In the genomic region with DNA sequence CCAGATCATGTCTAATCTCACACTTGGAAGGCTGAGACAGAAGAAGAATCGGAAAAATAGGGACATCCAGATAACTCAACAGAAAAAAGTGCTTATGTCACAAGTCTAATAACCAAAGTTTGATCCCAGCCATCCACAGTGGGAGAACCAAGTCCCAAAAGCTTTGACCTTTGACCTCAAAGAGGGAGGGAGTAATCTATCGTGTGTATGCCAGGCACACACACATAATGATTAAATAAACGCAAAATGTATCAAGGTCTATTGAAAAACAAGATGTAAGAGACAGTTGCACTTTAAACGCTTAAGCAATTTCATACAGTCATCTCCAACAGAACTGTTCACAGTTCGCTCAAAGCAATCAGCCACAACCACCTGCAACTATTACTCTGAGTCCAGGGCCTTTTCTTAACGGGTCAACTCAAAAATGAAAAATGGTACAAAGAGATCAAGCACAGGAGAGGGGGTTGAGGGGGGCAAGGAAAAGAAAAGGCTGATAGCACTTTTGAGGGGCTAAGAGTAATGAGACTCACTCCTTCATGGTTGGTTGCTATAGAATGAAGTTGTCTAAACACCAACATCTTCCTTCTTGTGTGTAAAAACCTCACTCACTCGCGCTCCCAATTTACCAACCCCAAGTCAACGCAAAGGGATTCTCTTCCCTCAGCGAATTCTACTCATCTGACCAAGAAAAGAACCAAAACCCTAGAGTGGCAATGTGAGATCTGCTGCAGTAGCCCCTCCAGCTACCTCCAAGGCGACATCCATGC, we compare ENCODE assay signal across 8 mouse cellular contexts. TPM values are rescaled to one million over a fixed set of nuclear protein-coding genes. Genes with fewer than 3 reads are reported as not detected.
DNase-seq lines count a peak whose midpoint lies in the region; ATAC-seq and TF ChIP-seq lines count a peak whose summit lies in the region.

No protein-coding gene starts in this region.

- no peak for TF ChIP-seq CTCF in testis, adult 2 months (IDR thresholded peaks at IDR 0.05; ENCODE audit: control insufficient read depth, insufficient read depth, insufficient replicate concordance, low read depth, low read length)

- H3K27me3 ChIP-seq in testis, adult 2 months (ENCODE audit: control insufficient read depth, insufficient read depth, low read length) = no peaks in the 10 kb centered on the region
- no peaks in the 10 kb centered on the region for H3K27me3 ChIP-seq in intestine, embryonic 14.5 days (replicated peaks; ENCODE audit: control insufficient read depth, insufficient read depth, low read length)
- H3K27me3 ChIP-seq in neural tube, embryonic 15.5 days (replicated peaks) = no peaks in the 10 kb centered on the region

- no peak for TF ChIP-seq POLR2A in testis, adult 2 months (IDR thresholded peaks at IDR 0.05; ENCODE audit: control insufficient read depth, low read depth, low read length)

- peak overlapping the region; percentile 62 for H3K9ac ChIP-seq in intestine, embryonic 14.5 days (ENCODE audit: low read length)
- peak overlapping the region; percentile 83 for H3K9ac ChIP-seq in neural tube, embryonic 15.5 days (replicated peaks)

- DNase-seq in embryo, embryonic 10.5 days (ENCODE audit: low spot score) = peak; percentile 21
- no peak for DNase-seq in embryo, embryonic 9.5 days (ENCODE audit: extremely low spot score)
- no peak for DNase-seq in testis, postnatal 10 days (ENCODE audit: low spot score)
- no peak for DNase-seq in intestine, embryonic 14.5 days (ENCODE audit: low spot score)
- DNase-seq in right cerebral cortex, postnatal 14 days = no peak

- H3K27ac ChIP-seq in testis, adult 2 months (ENCODE audit: control insufficient read depth, insufficient read depth, low read depth, low read length) = peak overlapping the region; percentile 62
- H3K27ac ChIP-seq in intestine, embryonic 14.5 days (ENCODE audit: low read depth) = no peak overlapping the region
- peak overlapping the region; percentile 99 for H3K27ac ChIP-seq in neural tube, embryonic 15.5 days (replicated peaks)

- WGBS in intestine, embryonic 14.5 days = 28% methylated on average over 11 of the region's 11 CpGs
- WGBS in neural tube, embryonic 15.5 days = 26% methylated on average over 11 of the region's 11 CpGs

- ATAC-seq in intestine, embryonic 14.5 days (replicated peaks; ENCODE audit: low FRiP score, low TSS enrichment, low read depth) = no peak
- no peak for ATAC-seq in neural tube, embryonic 15.5 days (ENCODE audit: low FRiP score)
- no peak for ATAC-seq in megakaryocyte-erythroid progenitor cell, adult 5-6 weeks (replicated peaks; ENCODE audit: low FRiP score, low TSS enrichment, poor library complexity, severe bottlenecking)

- H3K4me1 ChIP-seq in testis, adult 2 months (ENCODE audit: control insufficient read depth, insufficient read depth, low read length) = peaks cover 4% of the 10 kb centered on the region; the same call in 1 of the 2 replicates
- peaks cover 7% of the 10 kb centered on the region; the same call in 1 of the 2 replicates for H3K4me1 ChIP-seq in intestine, embryonic 14.5 days (replicated peaks; ENCODE audit: control insufficient read depth, insufficient read depth, low read length)
- peaks cover 37% of the 10 kb centered on the region for H3K4me1 ChIP-seq in neural tube, embryonic 15.5 days

- no peaks in the 10 kb centered on the region for H3K9me3 ChIP-seq in intestine, embryonic 14.5 days (ENCODE audit: control insufficient read depth, low read length)
- no peaks in the 10 kb centered on the region for H3K9me3 ChIP-seq in neural tube, embryonic 15.5 days (replicated peaks)

- H3K4me2 ChIP-seq in intestine, embryonic 14.5 days (ENCODE audit: low read length) = peak overlapping the region; percentile 53
- H3K4me2 ChIP-seq in neural tube, embryonic 15.5 days = peak overlapping the region; percentile 72

- no peaks in the 10 kb centered on the region for H3K36me3 ChIP-seq in testis, adult 2 months (ENCODE audit: control insufficient read depth, insufficient read depth, low read length)
- H3K36me3 ChIP-seq in intestine, embryonic 14.5 days (ENCODE audit: control insufficient read depth, insufficient read depth, low read length) = no peaks in the 10 kb centered on the region
- no peaks in the 10 kb centered on the region for H3K36me3 ChIP-seq in neural tube, embryonic 15.5 days

- H3K4me3 ChIP-seq in testis, adult 2 months (ENCODE audit: control insufficient read depth, low read depth, low read length) = peak overlapping the region; percentile 97
- peak overlapping the region; percentile 54 for H3K4me3 ChIP-seq in intestine, embryonic 14.5 days (ENCODE audit: low read depth, low read length)
- H3K4me3 ChIP-seq in neural tube, embryonic 15.5 days (replicated peaks) = peak overlapping the region; percentile 69

RNA-seq across cellular contexts. Expression of a gene that starts 1.0 kb away (rescaled TPM):
- polyA plus RNA-seq in testis, adult 2 months (2012; rRNA removed) = 9.2 and 9.9 TPM in 2 replicates
- polyA plus RNA-seq in intestine, embryonic 14.5 days (2014; fragmentation: Nextera tagmentation; extraction: Ambion mirVana) = 20.9 and 22.2 TPM in 2 replicates
- 42.9 and 51.1 TPM in 2 replicates for polyA plus RNA-seq in neural tube, embryonic 15.5 days (2015; fragmentation: Nextera tagmentation; extraction: Ambion mirVana)
- 12.8 and 13.5 TPM in 2 replicates for total RNA-seq in megakaryocyte-erythroid progenitor cell, adult 5-6 weeks (2014; fragmentation: Nextera tagmentation)
- total RNA-seq in megakaryocyte-erythroid progenitor cell, adult 5-6 weeks (2017) = 13.5 and 22.3 TPM in 2 replicates

RNA-seq across cellular contexts. Expression of a gene that starts 55.6 kb away (rescaled TPM):
- 11.6 and 12.5 TPM in 2 replicates for polyA plus RNA-seq in testis, adult 2 months (2012; rRNA removed)
- 22.6 and 25.1 TPM in 2 replicates for polyA plus RNA-seq in intestine, embryonic 14.5 days (2014; fragmentation: Nextera tagmentation; extraction: Ambion mirVana)
- 24.3 and 25.7 TPM in 2 replicates for polyA plus RNA-seq in neural tube, embryonic 15.5 days (2015; fragmentation: Nextera tagmentation; extraction: Ambion mirVana)
- 45.9 and 58.5 TPM in 2 replicates for total RNA-seq in megakaryocyte-erythroid progenitor cell, adult 5-6 weeks (2014; fragmentation: Nextera tagmentation)
- total RNA-seq in megakaryocyte-erythroid progenitor cell, adult 5-6 weeks (2017) = 35.6 and 41.9 TPM in 2 replicates
